Mouse (Mus musculus): Measurements from ENCODE around the gene Prdm15. TPM values are rescaled to one million over a fixed set of nuclear protein-coding genes. Genes with fewer than 3 reads are reported as not detected.

The Prdm15 gene
- polyA plus RNA-seq, 1 experiment: 4.4 TPM

DNA sequence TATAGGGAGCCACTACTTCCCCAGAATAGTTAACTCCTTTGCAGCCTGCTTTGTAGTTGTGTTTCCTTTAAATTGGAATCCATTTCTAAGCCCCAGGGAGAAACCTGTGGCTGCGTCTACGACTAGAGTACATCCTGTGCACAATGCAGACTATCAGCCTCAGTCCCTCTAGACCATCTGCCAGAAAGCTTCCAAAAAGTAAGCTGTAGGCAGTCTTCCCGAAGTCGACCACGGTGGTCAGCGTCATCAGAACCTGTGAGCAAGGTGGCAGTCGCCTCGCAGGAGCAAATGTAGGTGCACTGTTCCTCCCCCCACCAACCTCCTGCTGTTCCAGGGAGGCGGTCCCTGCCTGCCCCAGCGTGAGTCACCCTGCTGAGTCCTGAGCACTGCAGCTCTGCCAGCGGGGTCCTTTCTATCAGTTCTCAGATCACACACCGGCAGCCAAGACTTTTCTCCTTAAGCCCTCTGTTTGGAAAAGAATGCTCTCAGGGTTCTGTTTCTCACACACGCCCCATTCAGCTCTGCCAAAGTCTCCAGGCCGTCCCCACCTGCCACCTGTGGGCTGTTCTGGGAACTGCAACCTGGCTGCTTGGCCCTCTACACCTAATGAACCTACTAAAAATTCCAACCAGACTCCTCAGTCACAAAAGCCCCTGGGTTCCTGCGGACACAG is 73.2 kb downstream of the Prdm15 start:
- Histone ChIP-seq H3K79me2 (ENCODE audit: control insufficient read depth, insufficient read depth) (no peaks in the 10 kb centered on the region), H3ac (ENCODE audit: control insufficient read depth, insufficient read length, low read depth) (no peak overlapping the region), H3K36me3 (ENCODE audit: control insufficient read depth, insufficient read depth) (no peaks in the 10 kb centered on the region), H3K4me3 (ENCODE audit: insufficient read depth, poor library complexity, severe bottlenecking) (no peak overlapping the region), H3K27me3 (ENCODE audit: control insufficient read depth, insufficient read depth, insufficient read length) (no peaks in the 10 kb centered on the region), H3K79me3 (ENCODE audit: low read depth) (no peaks in the 10 kb centered on the region)
- TF ChIP-seq CEBPB (IDR thresholded peaks at IDR 0.05; ENCODE audit: low read depth) (no peak), CTCF (IDR thresholded peaks at IDR 0.05; ENCODE audit: control insufficient read depth, insufficient read depth, insufficient read length) (peak; percentile 78)

DNA sequence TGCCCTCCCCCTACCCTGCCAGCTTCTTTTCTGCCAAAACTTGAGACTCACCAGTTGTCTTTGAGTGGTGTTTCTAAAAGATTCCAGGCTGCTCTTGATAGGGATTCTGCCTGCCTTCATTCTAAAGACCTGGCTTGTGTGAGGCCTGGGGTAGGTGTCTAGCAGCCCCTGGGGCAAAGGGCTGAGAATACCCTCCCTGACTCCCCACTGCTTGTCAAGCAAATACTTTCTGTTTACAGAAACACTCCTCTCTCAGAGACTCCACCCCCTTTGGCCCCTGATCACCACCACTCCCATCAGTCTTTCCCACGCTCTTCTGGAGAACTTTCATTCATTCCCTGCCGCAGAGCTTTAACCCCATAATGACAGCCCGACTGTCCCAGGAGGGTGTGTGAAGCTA is 85.1 kb downstream of the Prdm15 start:
- H3ac ChIP-seq (ENCODE audit: control insufficient read depth, insufficient read length, low read depth): no peak overlapping the region
- H3K79me2 ChIP-seq (ENCODE audit: control insufficient read depth, insufficient read depth): no peaks in the 10 kb centered on the region
- no peak for TF ChIP-seq CTCF (IDR thresholded peaks at IDR 0.05; ENCODE audit: control insufficient read depth, insufficient read depth, insufficient read length)
- TF ChIP-seq MYOD1 (IDR thresholded peaks at IDR 0.05; ENCODE audit: control insufficient read depth, insufficient read length, low read depth): no peak
- no peak for TF ChIP-seq CEBPB (IDR thresholded peaks at IDR 0.05; ENCODE audit: low read depth)
- no peak for TF ChIP-seq MAX (IDR thresholded peaks at IDR 0.05)
- TF ChIP-seq FOSL1 (IDR thresholded peaks at IDR 0.05; ENCODE audit: insufficient read depth, low read length, poor library complexity, severe bottlenecking): no peak
- TF ChIP-seq MYOG (IDR thresholded peaks at IDR 0.05; ENCODE audit: control insufficient read depth, extremely low read depth, insufficient read length): no peak
- TF ChIP-seq USF1 (IDR thresholded peaks at IDR 0.05; ENCODE audit: low read depth): no peak
- H3K36me3 ChIP-seq (ENCODE audit: control insufficient read depth, insufficient read depth): no peaks in the 10 kb centered on the region
- H3K79me3 ChIP-seq (ENCODE audit: low read depth): no peaks in the 10 kb centered on the region
- no peak overlapping the region for H3K4me3 ChIP-seq (ENCODE audit: insufficient read depth, poor library complexity, severe bottlenecking)
- H3K27me3 ChIP-seq (ENCODE audit: control insufficient read depth, insufficient read depth, insufficient read length): no peaks in the 10 kb centered on the region

GRCm38 (mm10) chr16:97764626-97765025 is 87.0 kb downstream of the Prdm15 start:
- no peaks in the 10 kb centered on the region for H3K27me3 ChIP-seq (ENCODE audit: control insufficient read depth, insufficient read depth, insufficient read length)
- TF ChIP-seq CEBPB (IDR thresholded peaks at IDR 0.05; ENCODE audit: low read depth) (no peak), USF1 (IDR thresholded peaks at IDR 0.05; ENCODE audit: low read depth) (no peak), CTCF (IDR thresholded peaks at IDR 0.05; ENCODE audit: control insufficient read depth, insufficient read depth, insufficient read length) (no peak), MAX (IDR thresholded peaks at IDR 0.05) (no peak), MYOG (IDR thresholded peaks at IDR 0.05; ENCODE audit: control insufficient read depth, extremely low read depth, insufficient read length) (no peak), FOSL1 (IDR thresholded peaks at IDR 0.05; ENCODE audit: insufficient read depth, low read length, poor library complexity, severe bottlenecking) (no peak), MYOD1 (IDR thresholded peaks at IDR 0.05; ENCODE audit: control insufficient read depth, insufficient read length, low read depth) (no peak)
- no peaks in the 10 kb centered on the region for H3K79me3 ChIP-seq (ENCODE audit: low read depth)
- no peaks in the 10 kb centered on the region for H3K36me3 ChIP-seq (ENCODE audit: control insufficient read depth, insufficient read depth)
- no peaks in the 10 kb centered on the region for H3K79me2 ChIP-seq (ENCODE audit: control insufficient read depth, insufficient read depth)
- H3K4me3 ChIP-seq (ENCODE audit: insufficient read depth, poor library complexity, severe bottlenecking): no peak overlapping the region
- no peak overlapping the region for H3ac ChIP-seq (ENCODE audit: control insufficient read depth, insufficient read length, low read depth)

GRCm38 (mm10) chr16:97763990-97764340 is 87.7 kb downstream of the Prdm15 start:
- no peaks in the 10 kb centered on the region for H3K27me3 ChIP-seq (ENCODE audit: control insufficient read depth, insufficient read depth, insufficient read length)

DNA sequence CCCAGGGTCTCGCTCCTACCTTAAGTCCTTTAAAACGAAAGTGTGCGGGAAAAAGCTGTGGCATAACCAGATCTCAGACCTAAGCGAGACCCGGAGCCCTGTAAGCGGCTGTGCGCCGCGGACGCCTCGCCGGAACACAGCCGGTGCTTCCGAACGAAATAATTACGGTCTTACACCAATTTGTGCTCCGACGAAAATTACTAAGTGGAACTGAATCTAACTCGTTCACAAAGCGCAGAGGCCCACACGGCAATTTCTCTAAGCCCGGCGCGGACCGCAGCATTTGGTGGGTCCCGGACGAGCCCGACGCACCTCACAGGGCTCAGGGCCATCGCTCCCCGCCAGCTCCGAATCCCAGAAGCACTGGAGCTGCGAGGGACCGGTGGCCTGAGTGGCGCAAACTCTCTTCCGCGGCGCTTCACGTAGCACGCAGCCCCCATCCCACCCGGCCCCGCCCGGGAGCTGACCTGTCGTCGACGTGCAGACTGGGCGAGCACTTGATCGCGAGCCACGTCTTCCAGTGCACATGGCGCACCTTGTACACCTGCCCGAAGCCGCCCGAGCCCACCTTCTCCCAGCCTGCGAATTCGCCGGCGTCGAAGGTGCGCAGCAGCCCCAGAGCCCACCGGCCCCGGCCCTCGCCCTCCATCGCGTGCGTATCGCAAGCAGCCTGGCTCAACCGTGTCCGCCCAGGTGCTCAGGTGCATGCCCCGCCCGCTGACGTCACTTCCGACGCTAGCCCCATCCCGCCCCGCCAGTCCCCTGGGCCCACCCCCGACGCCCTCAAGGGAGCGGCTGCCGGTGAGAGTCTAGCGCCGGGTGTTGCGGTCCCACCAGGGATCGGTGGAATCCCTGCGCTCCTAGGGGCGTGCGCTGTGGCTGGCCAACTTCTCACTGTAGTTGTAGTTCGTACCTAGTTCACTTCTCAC is 88.3 kb downstream of the Prdm15 start, which contains the start of gene Ripk4:
Gene Ripk4 (minus strand): TSS at position 727 of the 929 bp plus-strand sequence.
- no peak within 1 kb of the TSS for H3K4me3 ChIP-seq (ENCODE audit: insufficient read depth, poor library complexity, severe bottlenecking)
- no peaks in the 10 kb centered on the region for H3K36me3 ChIP-seq (ENCODE audit: control insufficient read depth, insufficient read depth)
- H3K79me2 ChIP-seq (ENCODE audit: control insufficient read depth, insufficient read depth): no peaks in the 10 kb centered on the region
- TF ChIP-seq MYOD1 (IDR thresholded peaks at IDR 0.05; ENCODE audit: control insufficient read depth, insufficient read length, low read depth) (no peak), MAX (IDR thresholded peaks at IDR 0.05) (no peak), CTCF (IDR thresholded peaks at IDR 0.05; ENCODE audit: control insufficient read depth, insufficient read depth, insufficient read length) (no peak), USF1 (IDR thresholded peaks at IDR 0.05; ENCODE audit: low read depth) (no peak), FOSL1 (IDR thresholded peaks at IDR 0.05; ENCODE audit: insufficient read depth, low read length, poor library complexity, severe bottlenecking) (no peak), MYOG (IDR thresholded peaks at IDR 0.05; ENCODE audit: control insufficient read depth, extremely low read depth, insufficient read length) (no peak), CEBPB (IDR thresholded peaks at IDR 0.05; ENCODE audit: low read depth) (no peak)
- H3K79me3 ChIP-seq (ENCODE audit: low read depth): no peaks in the 10 kb centered on the region
- no peaks in the 10 kb centered on the region for H3K27me3 ChIP-seq (ENCODE audit: control insufficient read depth, insufficient read depth, insufficient read length)
- no peak within 1 kb of the TSS for H3ac ChIP-seq (ENCODE audit: control insufficient read depth, insufficient read length, low read depth)

More at GRCm38 (mm10) chr16:97763990-97764340, 87.7 kb downstream of the Prdm15 start:
- Histone ChIP-seq H3K79me2 (ENCODE audit: control insufficient read depth, insufficient read depth) (no peaks in the 10 kb centered on the region), H3K79me3 (ENCODE audit: low read depth) (no peaks in the 10 kb centered on the region), H3ac (ENCODE audit: control insufficient read depth, insufficient read length, low read depth) (no peak overlapping the region), H3K36me3 (ENCODE audit: control insufficient read depth, insufficient read depth) (no peaks in the 10 kb centered on the region), H3K4me3 (ENCODE audit: insufficient read depth, poor library complexity, severe bottlenecking) (no peak overlapping the region)
- TF ChIP-seq USF1 (IDR thresholded peaks at IDR 0.05; ENCODE audit: low read depth): no peak
